Mouse (Mus musculus) MEL (cell line): Measurements from ENCODE around the gene Gm20388. TPM values are rescaled to one million over a fixed set of nuclear protein-coding genes. Genes with fewer than 3 reads are reported as not detected.
A peak's percentile ranks its signal among the peaks of the same experiment; 100 is the strongest.

ENCODE experiments used
- DNase-seq: peaks from one replicate; pipeline ENCODE4 v3.0.0; 2011; ENCODE audit warnings: low read depth, low spot score
- H3K27ac ChIP-seq: 2 replicates; pipeline ENCODE4 v1.5.1; 2012; ENCODE audit warnings: low read depth, mild to moderate bottlenecking, control low read depth, low read length, moderate library complexity; ENCODE audit not compliant: control insufficient read depth
- H3K27me3 ChIP-seq, 2 experiments: fragments of 150-350 bp in 1 of 2; sonication (generic) in 1 of 2; 2 replicates each; pipeline ENCODE4 v1.6.1; 2012; ENCODE audit warnings: low read length in 2 of 2, mild to moderate bottlenecking in 2 of 2, improper control_type of control experiment in 1 of 2, moderate library complexity in 1 of 2; ENCODE audit not compliant: insufficient read depth in 2 of 2, control insufficient read depth in 1 of 2
- H3K36me3 ChIP-seq, 2 experiments: 2 replicates each; pipeline ENCODE4 v1.6.1; 2012 to 2014; ENCODE audit warnings: low read length in 2 of 2, improper control_type of control experiment in 1 of 2, inconsistent platforms in 1 of 2, mild to moderate bottlenecking in 1 of 2; ENCODE audit not compliant: insufficient read depth in 2 of 2, control insufficient read depth in 1 of 2
- H3K4me1 ChIP-seq, 2 experiments: fragments of 150-350 bp in 1 of 2; sonication (generic) in 1 of 2; 2 replicates each; pipeline ENCODE4 v1.6.1; 2012; ENCODE audit warnings: low read length in 2 of 2, improper control_type of control experiment in 1 of 2, mild to moderate bottlenecking in 1 of 2; ENCODE audit not compliant: insufficient read depth in 2 of 2, control insufficient read depth in 1 of 2
- H3K4me3 ChIP-seq, 2 experiments: fragments of 150-350 bp in 1 of 2; sonication (generic) in 1 of 2; 2 replicates each; pipeline ENCODE4 v1.5.1; 2012; ENCODE audit warnings: low read depth in 2 of 2, low read length in 2 of 2, mild to moderate bottlenecking in 2 of 2, moderate library complexity in 2 of 2, control low read depth in 1 of 2, improper control_type of control experiment in 1 of 2; ENCODE audit not compliant: control insufficient read depth in 1 of 2, insufficient read depth in 1 of 2
- H3K79me2 ChIP-seq: 2 replicates; pipeline ENCODE4 v1.6.1; 2012; ENCODE audit warnings: mild to moderate bottlenecking, low read length, moderate library complexity; ENCODE audit not compliant: control insufficient read depth, poor library complexity, insufficient read depth
- H3K9ac ChIP-seq: 2 replicates; pipeline ENCODE4 v1.6.1; 2012; ENCODE audit warnings: low read depth, mild to moderate bottlenecking, control low read depth, low read length, moderate library complexity; ENCODE audit not compliant: control insufficient read depth, poor library complexity, severe bottlenecking
- H3K9me3 ChIP-seq: fragments of 150-350 bp; sonication (generic); replicated peaks from 2 replicates; pipeline ENCODE4 v1.6.1; 2012; ENCODE audit warnings: mild to moderate bottlenecking, low read length, improper control_type of control experiment, moderate library complexity; ENCODE audit not compliant: insufficient read depth
- BHLHE40 ChIP-seq: IDR thresholded peaks from 2 replicates; pipeline ENCODE4 v1.6.1; 2012; ENCODE audit warnings: low read depth, mild to moderate bottlenecking, inconsistent platforms, low read length, improper control_type of control experiment, borderline replicate concordance
- CHD1 ChIP-seq: IDR thresholded peaks from 2 replicates; pipeline ENCODE4 v1.6.1; 2012; ENCODE audit warnings: low read depth, mild to moderate bottlenecking, inconsistent platforms, low read length, improper control_type of control experiment
- CHD2 ChIP-seq: IDR thresholded peaks from 2 replicates; pipeline ENCODE4 v1.6.1; 2011; ENCODE audit warnings: low read length, improper control_type of control experiment
- CTCF ChIP-seq, 3 experiments: IDR thresholded peaks in 2 of 3; conservative IDR thresholded peaks in 1 of 3; 2 replicates each; pipeline ENCODE4 v1.5.1; 2011 to 2012; ENCODE audit warnings: low read length in 3 of 3, low read depth in 2 of 3, mild to moderate bottlenecking in 2 of 3, improper control_type of control experiment in 1 of 3, inconsistent platforms in 1 of 3, mixed read lengths in 1 of 3, moderate library complexity in 1 of 3; ENCODE audit not compliant: control insufficient read depth in 1 of 3, insufficient read depth in 1 of 3, poor library complexity in 1 of 3, severe bottlenecking in 1 of 3
- E2F4 ChIP-seq: IDR thresholded peaks from 2 replicates; pipeline ENCODE4 v1.6.1; 2011; ENCODE audit warnings: low read depth, low read length, improper control_type of control experiment, borderline replicate concordance
- ELF1 ChIP-seq: IDR thresholded peaks from 2 replicates; pipeline ENCODE4 v1.6.1; 2014; ENCODE audit warnings: low read depth, mild to moderate bottlenecking, inconsistent platforms, low read length, improper control_type of control experiment, moderate library complexity
- EP300 ChIP-seq, 2 experiments: IDR thresholded peaks; 2 replicates each; pipeline ENCODE4 v1.6.1; 2011; ENCODE audit warnings: improper control_type of control experiment in 2 of 2, low read length in 2 of 2, low read depth in 1 of 2, mild to moderate bottlenecking in 1 of 2
- GABPA ChIP-seq: IDR thresholded peaks from 2 replicates; pipeline ENCODE4 v1.6.1; 2012; ENCODE audit warnings: low read depth, mild to moderate bottlenecking, inconsistent platforms, low read length, improper control_type of control experiment, moderate library complexity
- MAFK ChIP-seq: IDR thresholded peaks from 2 replicates; pipeline ENCODE4 v1.6.1; 2011; ENCODE audit warnings: low read depth, mild to moderate bottlenecking, low read length, improper control_type of control experiment, borderline replicate concordance
- MAX ChIP-seq: IDR thresholded peaks from 2 replicates; pipeline ENCODE4 v1.6.1; 2011; ENCODE audit warnings: low read length, improper control_type of control experiment
- MEF2A ChIP-seq: IDR thresholded peaks from 2 replicates; pipeline ENCODE4 v1.6.1; 2014; ENCODE audit warnings: low read depth, mild to moderate bottlenecking, inconsistent platforms, low read length, improper control_type of control experiment; ENCODE audit not compliant: poor library complexity, insufficient replicate concordance, severe bottlenecking; ENCODE audit errors: extremely low read depth
- MXI1 ChIP-seq: IDR thresholded peaks from 2 replicates; pipeline ENCODE4 v1.6.1; 2011; ENCODE audit warnings: mild to moderate bottlenecking, low read depth, low read length, improper control_type of control experiment
- MYB ChIP-seq: IDR thresholded peaks from 2 replicates; pipeline ENCODE4 v1.6.1; 2011; ENCODE audit warnings: mild to moderate bottlenecking, low read depth, low read length, improper control_type of control experiment
- MYC ChIP-seq: IDR thresholded peaks from 2 replicates; pipeline ENCODE4 v1.6.1; 2011; ENCODE audit warnings: low read depth, mild to moderate bottlenecking, low read length, improper control_type of control experiment, moderate library complexity
- POLR2A ChIP-seq, 2 experiments: IDR thresholded peaks; 2 replicates each; pipeline ENCODE4 v1.6.1; 2011 to 2012; ENCODE audit warnings: low read length in 2 of 2, mild to moderate bottlenecking in 2 of 2, control low read depth in 1 of 2, improper control_type of control experiment in 1 of 2, low read depth in 1 of 2, moderate library complexity in 1 of 2; ENCODE audit not compliant: control insufficient read depth in 1 of 2, insufficient read depth in 1 of 2, poor library complexity in 1 of 2
- POLR2AphosphoS2 ChIP-seq: IDR thresholded peaks from 2 replicates; pipeline ENCODE4 v1.6.1; 2011; ENCODE audit warnings: low read length, improper control_type of control experiment
- POLR2AphosphoS5 ChIP-seq: IDR thresholded peaks from 2 replicates; pipeline ENCODE4 v1.6.1; 2012; ENCODE audit warnings: low read depth, borderline replicate concordance, mild to moderate bottlenecking, inconsistent platforms, low read length, moderate library complexity, mixed read lengths
- RAD21 ChIP-seq: IDR thresholded peaks from 2 replicates; pipeline ENCODE4 v1.6.1; 2011; ENCODE audit warnings: mild to moderate bottlenecking, low read depth, low read length, improper control_type of control experiment
- RCOR1 ChIP-seq: IDR thresholded peaks from 2 replicates; pipeline ENCODE4 v1.6.1; 2012; ENCODE audit warnings: low read depth, mild to moderate bottlenecking, inconsistent platforms, low read length, improper control_type of control experiment
- SIN3A ChIP-seq: IDR thresholded peaks from 2 replicates; pipeline ENCODE4 v1.6.1; 2012; ENCODE audit warnings: low read length, improper control_type of control experiment, inconsistent platforms
- SMC3 ChIP-seq: IDR thresholded peaks from 2 replicates; pipeline ENCODE4 v1.6.1; 2011; ENCODE audit warnings: low read depth, low read length, improper control_type of control experiment
- TAL1 ChIP-seq: IDR thresholded peaks from 2 replicates; pipeline ENCODE4 v1.6.1; 2012; ENCODE audit warnings: mild to moderate bottlenecking, inconsistent platforms, low read length, moderate library complexity, mixed read lengths
- TCF12 ChIP-seq: IDR thresholded peaks from 2 replicates; pipeline ENCODE4 v1.6.1; 2014; ENCODE audit warnings: low read depth, mild to moderate bottlenecking, inconsistent platforms, low read length, improper control_type of control experiment, moderate library complexity
- USF1 ChIP-seq: IDR thresholded peaks from 2 replicates; pipeline ENCODE4 v1.6.1; 2014; ENCODE audit warnings: low read depth, mild to moderate bottlenecking, inconsistent platforms, low read length, improper control_type of control experiment, moderate library complexity
- USF2 ChIP-seq, 2 experiments: IDR thresholded peaks; 2 replicates each; pipeline ENCODE4 v1.6.1; 2011 to 2012; ENCODE audit warnings: improper control_type of control experiment in 2 of 2, low read length in 2 of 2, borderline replicate concordance in 1 of 2, inconsistent platforms in 1 of 2, low read depth in 1 of 2, mild to moderate bottlenecking in 1 of 2; ENCODE audit not compliant: insufficient read depth in 1 of 2
- ZKSCAN1 ChIP-seq: IDR thresholded peaks from 2 replicates; pipeline ENCODE4 v1.6.1; 2012; ENCODE audit warnings: low read depth, mild to moderate bottlenecking, inconsistent platforms, low read length, improper control_type of control experiment, moderate library complexity
- ZMIZ1 ChIP-seq: IDR thresholded peaks from 2 replicates; pipeline ENCODE4 v1.6.1; 2012; ENCODE audit warnings: low read depth, mild to moderate bottlenecking, inconsistent platforms, low read length, improper control_type of control experiment, moderate library complexity
- ZNF384 ChIP-seq: IDR thresholded peaks from 2 replicates; pipeline ENCODE4 v1.6.1; 2012; ENCODE audit warnings: low read depth, mild to moderate bottlenecking, inconsistent platforms, low read length, improper control_type of control experiment
- polyA plus RNA-seq, 2 experiments: library from polyadenylated mRNA; stranded (reverse) in 1 of 2; unstranded in 1 of 2; fragments of >175 nt in 1 of 2; fragments of >200 nt in 1 of 2; gene quantifications; 2 replicates each; pipeline versions ENCODE4 v1.2.1 to v1.2.4; 2012; ENCODE audit warnings: low replicate concordance in 2 of 2, low read depth in 1 of 2; ENCODE audit not compliant: insufficient read length in 2 of 2, insufficient read depth in 1 of 2, missing spikeins in 1 of 2
- total RNA-seq: library from RNA; depleted of rRNA; stranded (reverse); fragments of 300-350 nt; gene quantifications from 2 replicates; pipeline ENCODE4 v1.2.3, GENCODE M21; 2012

Gene Gm20388
- total and polyA plus RNA-seq, 3 experiments = 11.1 to 17.8 TPM; not detected in 1

DNA sequence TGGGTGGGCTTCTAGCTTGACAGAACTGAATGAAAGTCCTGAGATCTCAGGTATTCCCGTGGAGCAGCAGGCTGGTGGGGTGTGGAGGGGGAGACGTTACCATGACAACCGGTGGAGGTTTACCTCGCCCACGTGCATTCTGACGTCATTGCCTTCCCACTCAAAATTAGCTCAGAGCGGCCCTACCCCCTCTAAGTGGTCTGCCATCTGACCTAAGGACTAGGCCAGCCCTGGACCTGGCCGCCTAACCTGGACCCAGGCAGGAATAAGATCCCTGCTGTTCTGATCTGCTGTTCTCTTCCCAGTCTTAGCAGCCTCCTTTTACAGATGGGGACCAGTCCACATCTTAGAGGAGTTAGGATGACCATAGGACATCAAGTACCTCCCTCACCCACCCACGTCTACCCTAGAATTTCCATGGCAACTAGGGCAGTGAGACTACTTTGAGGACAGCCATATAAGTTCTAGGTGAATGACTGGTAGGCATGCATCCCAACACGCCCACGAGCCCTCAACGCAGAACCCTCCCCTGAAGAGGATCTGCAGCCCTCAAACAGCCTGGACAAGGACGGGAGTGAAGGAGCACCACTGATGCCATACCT is 3324.4 kb downstream of the Gm20388 start:
- Histone ChIP-seq H3K9ac (no peak overlapping the region), H3K36me3 (no peaks in the 10 kb centered on the region; a peak in 1 of 4 replicates), H3K9me3 (no peaks in the 10 kb centered on the region), H3K79me2 (no peaks in the 10 kb centered on the region; the same call in 1 of the 2 replicates), H3K4me1 (peaks cover 0 to 9% of the 10 kb centered on the region in 2 experiments; a peak in 1 of 4 replicates), H3K27ac (no peak overlapping the region), H3K4me3 (peak overlapping the region; percentile 78 to 90; a peak in 3 of 4 replicates), H3K27me3 (no peaks in the 10 kb centered on the region; a peak in 1 of 4 replicates)
- TF ChIP-seq POLR2AphosphoS2 (0 out of 2 replicates have a peak, but pooled peaks have one; percentile 6), TAL1 (no peak), SIN3A (no peak)
- no peak for DNase-seq

DNA sequence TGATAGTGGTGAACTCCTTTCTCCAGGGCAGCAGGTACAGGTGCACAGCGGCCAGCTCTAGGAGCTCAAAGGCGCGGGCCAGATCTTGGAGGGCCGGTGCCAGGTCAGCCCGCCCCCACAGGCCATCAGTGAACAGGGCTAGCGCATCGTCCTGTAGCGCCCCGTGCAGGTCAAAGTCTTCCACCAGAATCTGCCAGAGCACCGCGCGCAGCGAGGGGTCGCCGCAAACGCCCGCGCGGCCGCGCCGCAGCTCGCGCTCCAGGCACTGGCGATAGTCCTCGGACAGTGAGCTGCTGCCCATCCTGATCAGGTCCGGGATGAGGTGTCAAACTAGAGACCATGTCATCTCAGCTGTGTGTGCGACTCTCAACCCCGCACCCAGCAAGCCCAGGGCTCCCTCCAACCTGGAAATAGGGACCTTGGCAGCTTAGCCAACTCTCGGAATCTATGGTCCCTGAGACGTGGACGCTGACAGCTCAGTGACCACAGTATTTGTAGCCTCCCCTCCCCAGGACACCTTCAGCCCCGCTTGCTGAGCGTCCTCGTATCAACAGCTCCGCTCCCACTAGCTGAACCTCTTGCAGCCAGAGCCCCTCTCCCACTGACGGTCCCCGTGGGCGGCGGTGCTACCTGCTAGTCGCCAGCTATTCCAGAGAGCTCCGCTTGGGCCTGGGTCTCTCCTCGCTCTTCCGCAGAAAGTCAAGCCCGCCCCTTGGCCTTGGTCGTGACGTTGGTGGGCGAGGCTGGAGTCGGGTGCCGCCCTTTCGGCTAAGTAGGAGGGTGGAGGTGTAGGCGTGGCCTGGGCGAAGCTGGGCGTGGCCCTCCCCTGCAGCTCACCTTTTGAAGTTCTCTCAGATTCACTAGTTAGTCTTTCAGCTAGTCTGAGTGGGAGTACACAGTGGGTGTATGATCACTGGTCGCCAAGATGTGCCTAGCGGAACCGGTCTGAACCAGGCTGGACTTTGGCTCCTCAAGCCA is 3325.2 kb downstream of the Gm20388 start, which contains the start of gene Spata2l:
Gene Spata2l (minus strand): TSS at position 714 of the 978 bp plus-strand sequence.
- no peak within 1 kb of the TSS for H3K27ac ChIP-seq
- no peak for TF ChIP-seq MEF2A
- TF ChIP-seq ELF1 = peak; percentile 49; the same call in 1 of the 2 replicates
- no peak for TF ChIP-seq RCOR1
- TF ChIP-seq RAD21 = no peak
- no peak for TF ChIP-seq SMC3
- TF ChIP-seq CHD2 = no peak
- TF ChIP-seq ZKSCAN1 = no peak
- TF ChIP-seq BHLHE40 = no peak
- peak; percentile 19; the same call in 1 of the 2 replicates for TF ChIP-seq MXI1
- peak; percentile 30; the same call in 1 of the 2 replicates for TF ChIP-seq POLR2AphosphoS2
- TF ChIP-seq POLR2AphosphoS5 = no peak
- no peak; a peak in 1 of 4 replicates for TF ChIP-seq POLR2A (IDR thresholded peaks at IDR 0.05; ENCODE audit: control insufficient read depth in 1 of 2, insufficient read depth in 1 of 2, low read depth in 1 of 2, low read length in 2 of 2, poor library complexity in 1 of 2)
- TF ChIP-seq ZNF384 = no peak
- TF ChIP-seq MAFK = no peak
- TF ChIP-seq CTCF (IDR thresholded peaks at IDR 0.05 in 2 of 3, conservative IDR thresholded peaks at IDR 0.05 in 1 of 3; ENCODE audit: control insufficient read depth in 1 of 3, insufficient read depth in 1 of 3, low read depth in 2 of 3, low read length in 3 of 3, poor library complexity in 1 of 3, severe bottlenecking in 1 of 3) = peak; percentile 9 to 45 (median 39); a peak in 4 of 6 replicates
- no peak for TF ChIP-seq GABPA
- no peak for TF ChIP-seq MAX
- TF ChIP-seq EP300 (IDR thresholded peaks at IDR 0.05; ENCODE audit: low read depth in 1 of 2, low read length in 2 of 2) = no peak
- TF ChIP-seq TCF12 = no peak
- peak; percentile 45; the same call in 1 of the 2 replicates for TF ChIP-seq ZMIZ1
- TF ChIP-seq E2F4 = no peak
- TF ChIP-seq MYC = no peak
- no peak for TF ChIP-seq USF2 (IDR thresholded peaks at IDR 0.05; ENCODE audit: borderline replicate concordance in 1 of 2, insufficient read depth in 1 of 2, low read depth in 1 of 2, low read length in 2 of 2)
- no peak for TF ChIP-seq MYB
- no peak for TF ChIP-seq CHD1
- TF ChIP-seq USF1 = no peak

More for the DNA sequence above, 3325.2 kb downstream of the Gm20388 start, which contains the start of gene Spata2l:
- Histone ChIP-seq H3K4me1 (peaks cover 0 to 9% of the 10 kb centered on the region in 2 experiments; a peak in 1 of 4 replicates), H3K4me3 (peak within 1 kb of the TSS; percentile 78 to 90), H3K79me2 (no peaks in the 10 kb centered on the region; the same call in 1 of the 2 replicates), H3K9me3 (no peaks in the 10 kb centered on the region), H3K36me3 (no peaks in the 10 kb centered on the region; a peak in 1 of 4 replicates), H3K9ac (peak within 1 kb of the TSS; percentile 71), H3K27me3 (no peaks in the 10 kb centered on the region; a peak in 1 of 4 replicates)
- DNase-seq = peak; percentile 92
